Mouse (Mus musculus) olfactory bulb, adult 2 months (tissue): ENCODE measurements around the gene Cgref1.

Experiments used
- CTCF ChIP-seq: fragments of 200-500 bp; IDR thresholded peaks from 2 replicates; pipeline ENCODE4 v1.5.1; 2012; ENCODE audit warnings: low read depth, mild to moderate bottlenecking, low read length, moderate library complexity; ENCODE audit not compliant: insufficient read depth
- POLR2A ChIP-seq: fragments of 200-500 bp; IDR thresholded peaks from 2 replicates; pipeline ENCODE4 v1.6.1; 2012; ENCODE audit warnings: mild to moderate bottlenecking, low read depth, low read length, moderate library complexity; ENCODE audit not compliant: insufficient read depth

DNA sequence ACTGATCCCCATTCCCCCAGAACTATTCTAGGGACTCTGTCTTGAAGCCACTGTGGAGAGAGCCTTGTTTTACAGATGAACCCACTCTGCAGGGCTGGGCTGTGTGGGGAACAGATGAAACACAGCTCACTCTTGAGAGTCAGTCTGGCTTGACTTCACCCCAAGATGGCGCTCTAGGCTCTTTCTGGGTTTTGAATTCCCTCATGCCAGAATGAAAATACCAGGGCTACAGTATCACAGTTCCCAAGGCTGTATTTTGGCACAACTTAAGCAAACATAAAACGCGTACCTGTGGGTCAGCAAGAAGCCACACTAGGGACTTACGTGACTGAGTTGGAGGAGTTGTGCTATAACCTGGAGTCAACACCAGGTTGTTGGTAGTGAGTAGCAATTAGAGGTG is 15.3 kb downstream of the Cgref1 start:
- TF ChIP-seq CTCF (0 out of 2 replicates have a peak, but pooled peaks have one; percentile 15), POLR2A (no peak)
